Mouse (Mus musculus): ENCODE measurements around the gene Il2.

The Il2 gene

GRCm38 (mm10) chr3:37125655-37126054 lies at the start of gene Il2:
Gene Il2 (minus strand): TSS chr3:37125959.
- Histone ChIP-seq H3K27me3 (ENCODE audit: control insufficient read depth, insufficient read depth, low read length, poor library complexity, severe bottlenecking) (no peaks in the 10 kb centered on the region), H3K36me3 (ENCODE audit: control insufficient read depth, insufficient read depth, low read length, poor library complexity, severe bottlenecking) (no peaks in the 10 kb centered on the region)
- DNase-seq (ENCODE audit: low read depth, low spot score) = no peak

GRCm38 (mm10) chr3:37174711-37175572 lies 49.2 kb upstream of the Il2 start:
- H3K27me3 ChIP-seq (ENCODE audit: control insufficient read depth, insufficient read depth, low read length, poor library complexity, severe bottlenecking) = no peaks in the 10 kb centered on the region
- DNase-seq (ENCODE audit: low read depth, low spot score) = no peak
- no peaks in the 10 kb centered on the region for H3K36me3 ChIP-seq (ENCODE audit: control insufficient read depth, insufficient read depth, low read length, poor library complexity, severe bottlenecking)

GRCm38 (mm10) chr3:37173285-37173684 lies 47.5 kb upstream of the Il2 start:
- H3K27me3 ChIP-seq (ENCODE audit: control insufficient read depth, insufficient read depth, low read length, poor library complexity, severe bottlenecking) = no peaks in the 10 kb centered on the region
- no peak for DNase-seq (ENCODE audit: low read depth, low spot score)
- no peaks in the 10 kb centered on the region for H3K36me3 ChIP-seq (ENCODE audit: control insufficient read depth, insufficient read depth, low read length, poor library complexity, severe bottlenecking)

- no peak for DNase-seq (ENCODE audit: low read depth, low spot score)
- H3K27me3 ChIP-seq (ENCODE audit: control insufficient read depth, insufficient read depth, low read length, poor library complexity, severe bottlenecking) = no peaks in the 10 kb centered on the region
Measured at GRCm38 (mm10) chr3:37169283-37169682, 43.5 kb upstream of the Il2 start.

GRCm38 (mm10) chr3:37161096-37161495 lies 35.3 kb upstream of the Il2 start:
- no peaks in the 10 kb centered on the region for H3K36me3 ChIP-seq (ENCODE audit: control insufficient read depth, insufficient read depth, low read length, poor library complexity, severe bottlenecking)
- no peak for DNase-seq (ENCODE audit: low read depth, low spot score)
- no peaks in the 10 kb centered on the region for H3K27me3 ChIP-seq (ENCODE audit: control insufficient read depth, insufficient read depth, low read length, poor library complexity, severe bottlenecking)

More at GRCm38 (mm10) chr3:37169283-37169682, 43.5 kb upstream of the Il2 start:
- H3K36me3 ChIP-seq (ENCODE audit: control insufficient read depth, insufficient read depth, low read length, poor library complexity, severe bottlenecking) = no peaks in the 10 kb centered on the region

- Histone ChIP-seq H3K27me3 (ENCODE audit: control insufficient read depth, insufficient read depth, low read length, poor library complexity, severe bottlenecking) (no peaks in the 10 kb centered on the region), H3K36me3 (ENCODE audit: control insufficient read depth, insufficient read depth, low read length, poor library complexity, severe bottlenecking) (no peaks in the 10 kb centered on the region)
- DNase-seq (ENCODE audit: low read depth, low spot score) = no peak
Measured at GRCm38 (mm10) chr3:37158246-37158645, 32.5 kb upstream of the Il2 start.

- no peaks in the 10 kb centered on the region for H3K27me3 ChIP-seq (ENCODE audit: control insufficient read depth, insufficient read depth, low read length, poor library complexity, severe bottlenecking)
- DNase-seq (ENCODE audit: low read depth, low spot score) = no peak
- no peaks in the 10 kb centered on the region for H3K36me3 ChIP-seq (ENCODE audit: control insufficient read depth, insufficient read depth, low read length, poor library complexity, severe bottlenecking)
Measured at GRCm38 (mm10) chr3:37157082-37157481, 31.3 kb upstream of the Il2 start.

- DNase-seq (ENCODE audit: low read depth, low spot score) = no peak
- Histone ChIP-seq H3K27me3 (ENCODE audit: control insufficient read depth, insufficient read depth, low read length, poor library complexity, severe bottlenecking) (no peaks in the 10 kb centered on the region), H3K36me3 (ENCODE audit: control insufficient read depth, insufficient read depth, low read length, poor library complexity, severe bottlenecking) (no peaks in the 10 kb centered on the region)
Measured at GRCm38 (mm10) chr3:37154396-37154795, 28.6 kb upstream of the Il2 start.

- Histone ChIP-seq H3K27me3 (ENCODE audit: control insufficient read depth, insufficient read depth, low read length, poor library complexity, severe bottlenecking) (no peaks in the 10 kb centered on the region), H3K36me3 (ENCODE audit: control insufficient read depth, insufficient read depth, low read length, poor library complexity, severe bottlenecking) (no peaks in the 10 kb centered on the region)
- peak; percentile 23 for DNase-seq (ENCODE audit: low read depth, low spot score)
Measured at GRCm38 (mm10) chr3:37153004-37153403, 27.2 kb upstream of the Il2 start.

GRCm38 (mm10) chr3:37152274-37152673 lies 26.5 kb upstream of the Il2 start:
- Histone ChIP-seq H3K36me3 (ENCODE audit: control insufficient read depth, insufficient read depth, low read length, poor library complexity, severe bottlenecking) (no peaks in the 10 kb centered on the region), H3K27me3 (ENCODE audit: control insufficient read depth, insufficient read depth, low read length, poor library complexity, severe bottlenecking) (no peaks in the 10 kb centered on the region)
- DNase-seq (ENCODE audit: low read depth, low spot score) = peak; percentile 63

- no peak for DNase-seq (ENCODE audit: low read depth, low spot score)
- Histone ChIP-seq H3K27me3 (ENCODE audit: control insufficient read depth, insufficient read depth, low read length, poor library complexity, severe bottlenecking) (no peaks in the 10 kb centered on the region), H3K36me3 (ENCODE audit: control insufficient read depth, insufficient read depth, low read length, poor library complexity, severe bottlenecking) (no peaks in the 10 kb centered on the region)
Measured at GRCm38 (mm10) chr3:37146810-37147209, 21.1 kb upstream of the Il2 start.

GRCm38 (mm10) chr3:37146406-37146805 lies 20.6 kb upstream of the Il2 start:
- H3K27me3 ChIP-seq (ENCODE audit: control insufficient read depth, insufficient read depth, low read length, poor library complexity, severe bottlenecking) = no peaks in the 10 kb centered on the region
- H3K36me3 ChIP-seq (ENCODE audit: control insufficient read depth, insufficient read depth, low read length, poor library complexity, severe bottlenecking) = no peaks in the 10 kb centered on the region
- DNase-seq (ENCODE audit: low read depth, low spot score) = no peak

- Histone ChIP-seq H3K27me3 (ENCODE audit: control insufficient read depth, insufficient read depth, low read length, poor library complexity, severe bottlenecking) (no peaks in the 10 kb centered on the region), H3K36me3 (ENCODE audit: control insufficient read depth, insufficient read depth, low read length, poor library complexity, severe bottlenecking) (no peaks in the 10 kb centered on the region)
- no peak for DNase-seq (ENCODE audit: low read depth, low spot score)
Measured at GRCm38 (mm10) chr3:37144979-37145378, 19.2 kb upstream of the Il2 start.

- DNase-seq (ENCODE audit: low read depth, low spot score) = no peak
- Histone ChIP-seq H3K27me3 (ENCODE audit: control insufficient read depth, insufficient read depth, low read length, poor library complexity, severe bottlenecking) (no peaks in the 10 kb centered on the region), H3K36me3 (ENCODE audit: control insufficient read depth, insufficient read depth, low read length, poor library complexity, severe bottlenecking) (no peaks in the 10 kb centered on the region)
Measured at GRCm38 (mm10) chr3:37141827-37142226, 16.1 kb upstream of the Il2 start.

- Histone ChIP-seq H3K27me3 (ENCODE audit: control insufficient read depth, insufficient read depth, low read length, poor library complexity, severe bottlenecking) (no peaks in the 10 kb centered on the region), H3K36me3 (ENCODE audit: control insufficient read depth, insufficient read depth, low read length, poor library complexity, severe bottlenecking) (no peaks in the 10 kb centered on the region)
- no peak for DNase-seq (ENCODE audit: low read depth, low spot score)
Measured at GRCm38 (mm10) chr3:37140168-37140906, 14.6 kb upstream of the Il2 start.

Measured in splenic B cell, adult 2 months (primary cell).